Mouse (Mus musculus): Measurements from ENCODE around the gene Noc2l. TPM values are rescaled to one million over a fixed set of nuclear protein-coding genes. Genes with fewer than 3 reads are reported as not detected.

Gene Noc2l
- total and polyA plus RNA-seq, 3 experiments: 173 to 244 (median 197) TPM

DNA sequence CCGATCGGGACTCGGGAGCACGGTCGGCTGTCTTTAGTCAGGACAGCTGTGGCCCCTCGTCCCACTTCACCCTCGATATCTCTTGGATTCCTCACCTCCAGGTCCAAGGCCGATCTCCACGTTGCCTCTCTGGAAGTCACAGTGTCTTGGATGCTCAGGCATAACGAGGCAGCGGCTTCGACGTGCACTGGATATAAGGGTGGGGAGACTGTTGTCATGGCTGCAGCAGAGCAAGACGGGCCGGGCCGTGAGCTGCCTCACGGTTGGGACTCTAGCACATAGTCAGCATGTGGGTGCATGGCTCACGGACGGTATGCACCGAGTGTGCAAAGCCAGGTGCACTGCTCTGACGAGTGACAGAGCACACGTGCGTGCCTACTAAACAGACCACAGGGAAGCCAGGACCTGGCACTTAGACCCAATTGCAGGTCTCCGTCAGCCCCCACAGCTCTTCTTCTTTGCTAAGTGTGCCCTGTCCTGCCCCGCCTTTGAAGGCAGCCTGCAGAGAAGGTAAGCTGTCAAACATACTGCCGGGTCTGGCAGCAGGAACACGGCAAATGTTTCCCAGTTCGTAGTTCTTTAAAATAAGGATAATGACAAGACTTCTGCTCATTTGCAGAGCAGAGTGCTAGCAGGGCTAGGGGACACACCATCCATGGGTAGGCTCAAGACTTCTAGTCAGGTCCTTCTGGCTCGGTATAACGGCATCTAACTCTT lies 18.7 kb downstream of the Noc2l start:
- H3K4me1 ChIP-seq (ENCODE audit: control insufficient read depth in 1 of 2, insufficient read depth in 2 of 2): peaks cover 0 to 4% of the 10 kb centered on the region in 2 experiments; a peak in 1 of 4 replicates
- H3K36me3 ChIP-seq (replicated peaks in 1 of 2; ENCODE audit: control insufficient read depth in 1 of 2, insufficient read depth in 1 of 2, low read length in 1 of 2): peaks cover 3 to 25% of the 10 kb centered on the region in 2 experiments
- H3K4me2 ChIP-seq (ENCODE audit: insufficient read depth, low read depth, poor library complexity, severe bottlenecking): no peak overlapping the region
- TF ChIP-seq ETS1 (conservative IDR thresholded peaks at IDR 0.05; ENCODE audit: low read depth, low read length) (no peak), CHD1 (IDR thresholded peaks at IDR 0.05; ENCODE audit: low read depth, low read length) (no peak), EP300 (IDR thresholded peaks at IDR 0.05; ENCODE audit: low read length) (no peak), NRF1 (IDR thresholded peaks at IDR 0.05; ENCODE audit: low read depth, low read length) (no peak), MEF2A (IDR thresholded peaks at IDR 0.05; ENCODE audit: borderline replicate concordance, low read depth, low read length) (no peak), ZMIZ1 (IDR thresholded peaks at IDR 0.05; ENCODE audit: low read depth, low read length) (no peak), MYC (IDR thresholded peaks at IDR 0.05; ENCODE audit: low read depth, low read length) (no peak), PAX5 (IDR thresholded peaks at IDR 0.05; ENCODE audit: low read length) (no peak), GABPA (IDR thresholded peaks at IDR 0.05; ENCODE audit: insufficient replicate concordance, low read depth, low read length) (no peak), ZKSCAN1 (IDR thresholded peaks at IDR 0.05; ENCODE audit: borderline replicate concordance, low read depth, low read length) (no peak), HCFC1 (IDR thresholded peaks at IDR 0.05; ENCODE audit: low read depth, low read length) (no peak), IRF4 (IDR thresholded peaks at IDR 0.05; ENCODE audit: low read depth, low read length) (no peak)
- H3K4me3 ChIP-seq (replicated peaks in 1 of 3; ENCODE audit: low read depth in 2 of 3, low read length in 2 of 3, poor library complexity in 1 of 3): no peak overlapping the region
- no peak for DNase-seq (ENCODE audit: extremely low read depth)
- no peaks in the 10 kb centered on the region for H3K79me2 ChIP-seq (replicated peaks; ENCODE audit: control insufficient read depth, extremely low read depth, insufficient read depth, poor library complexity, severe bottlenecking)
- no peaks in the 10 kb centered on the region for H3K9me3 ChIP-seq (replicated peaks; ENCODE audit: low read length)
- dilution Hi-C loops (cut with MboI; ENCODE audit: extremely low pct_ligation_motif_present, extremely low pct_unique_long_range_greater_than_20kb, low sequenced_read_pairs) (no loop called here), in situ Hi-C loops (cut with MboI; ENCODE audit: low pct_ligation_motif_present, low pct_unique_long_range_greater_than_20kb, low sequenced_read_pairs) (no loop called here)
- H3K27me3 ChIP-seq (replicated peaks): no peaks in the 10 kb centered on the region
- no peak overlapping the region for H3K9ac ChIP-seq (ENCODE audit: insufficient read depth, low read depth)
- no peak overlapping the region for H3K27ac ChIP-seq (ENCODE audit: insufficient read depth, low read depth)

DNA sequence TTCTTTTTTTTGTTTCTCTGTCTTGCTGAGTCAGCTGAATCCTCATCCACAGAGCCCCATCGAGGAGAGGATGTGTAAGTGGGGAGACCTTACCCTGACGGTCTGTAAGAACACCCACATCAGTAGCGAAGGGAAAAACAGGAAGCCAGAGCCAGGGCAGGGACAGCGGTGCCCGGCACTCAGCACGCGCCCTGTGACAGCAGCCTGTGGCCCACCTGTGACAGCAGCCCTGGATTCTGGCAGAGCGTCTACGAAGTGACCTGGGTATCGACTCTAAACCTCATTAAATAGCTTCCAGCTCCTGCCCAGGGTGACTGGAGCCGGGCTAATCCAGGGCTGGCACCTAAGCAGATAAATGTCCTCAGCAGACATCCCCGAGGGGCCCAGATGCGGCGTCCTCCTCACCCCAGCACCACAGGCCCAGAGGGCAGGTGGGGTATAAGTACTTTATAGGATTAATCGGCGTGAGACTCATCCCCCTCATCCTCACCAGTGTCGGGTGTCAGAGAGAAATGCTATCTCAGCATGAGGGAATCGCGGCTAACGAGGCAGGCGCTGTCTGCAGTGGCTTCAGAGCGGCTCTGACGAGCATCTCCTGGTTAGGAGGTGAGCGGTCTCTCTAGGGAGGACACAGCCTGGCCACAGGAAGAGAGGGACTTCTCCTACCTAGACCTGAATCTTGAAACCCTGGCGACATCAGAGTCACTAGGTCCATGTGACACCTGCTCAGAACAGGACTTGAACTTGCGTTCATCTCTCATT lies 19.4 kb downstream of the Noc2l start, which contains the start of gene Samd11:
Samd11 (minus strand) TSS at position 580 of the 762 bp plus-strand sequence.
- no peaks in the 10 kb centered on the region for H3K9me3 ChIP-seq (replicated peaks; ENCODE audit: low read length)
- no peak within 1 kb of the TSS for H3K27ac ChIP-seq (ENCODE audit: insufficient read depth, low read depth)
- H3K4me2 ChIP-seq (ENCODE audit: insufficient read depth, low read depth, poor library complexity, severe bottlenecking): no peak within 1 kb of the TSS
- DNase-seq (ENCODE audit: extremely low read depth): no peak
- no peaks in the 10 kb centered on the region for H3K27me3 ChIP-seq (replicated peaks)
- peaks cover 0 to 4% of the 10 kb centered on the region in 2 experiments; a peak in 1 of 4 replicates for H3K4me1 ChIP-seq (ENCODE audit: control insufficient read depth in 1 of 2, insufficient read depth in 2 of 2)
- dilution Hi-C loops (cut with MboI; ENCODE audit: extremely low pct_ligation_motif_present, extremely low pct_unique_long_range_greater_than_20kb, low sequenced_read_pairs): no loop called here
- H3K79me2 ChIP-seq (replicated peaks; ENCODE audit: control insufficient read depth, extremely low read depth, insufficient read depth, poor library complexity, severe bottlenecking): no peaks in the 10 kb centered on the region
- TF ChIP-seq CTCF (conservative IDR thresholded peaks at IDR 0.05 in 1 of 2, IDR thresholded peaks at IDR 0.05 in 1 of 2; ENCODE audit: low read depth in 2 of 2, low read length in 2 of 2) (no peak), POLR2AphosphoS2 (IDR thresholded peaks at IDR 0.05; ENCODE audit: low read depth, low read length) (no peak), MAFK (IDR thresholded peaks at IDR 0.05; ENCODE audit: insufficient replicate concordance, low read length) (peak; percentile 88)
- in situ Hi-C loops (cut with MboI; ENCODE audit: low pct_ligation_motif_present, low pct_unique_long_range_greater_than_20kb, low sequenced_read_pairs): no loop called here
- no peak within 1 kb of the TSS for H3K9ac ChIP-seq (ENCODE audit: insufficient read depth, low read depth)
- H3K36me3 ChIP-seq (replicated peaks in 1 of 2; ENCODE audit: control insufficient read depth in 1 of 2, insufficient read depth in 1 of 2, low read length in 1 of 2): peaks cover 0 to 17% of the 10 kb centered on the region in 2 experiments
- H3K4me3 ChIP-seq (replicated peaks in 1 of 3; ENCODE audit: low read depth in 2 of 3, low read length in 2 of 3, poor library complexity in 1 of 3): no peak within 1 kb of the TSS

Other genes with a start within 250 kb of the Noc2l start
- gene B3galt6, start 243.4 kb upstream of the Noc2l start, total RNA-seq (2012; rRNA removed): 10.1 and 11.3 TPM in 2 replicates
- gene B3galt6, start 243.4 kb upstream of the Noc2l start, total RNA-seq (2014; rRNA removed): 8.6 and 9.9 TPM in 2 replicates
- 3.1 and 3.4 TPM in 2 replicates for gene B3galt6, start 243.4 kb upstream of the Noc2l start, polyA plus RNA-seq (2012; ENCODE audit: insufficient read length, low read depth)
- 193 and 211 TPM in 2 replicates for gene Sdf4, start 243.1 kb upstream of the Noc2l start, total RNA-seq (2012; rRNA removed)
- 210 and 227 TPM in 2 replicates for gene Sdf4, start 243.1 kb upstream of the Noc2l start, total RNA-seq (2014; rRNA removed)
- gene Sdf4, start 243.1 kb upstream of the Noc2l start, polyA plus RNA-seq (2012; ENCODE audit: insufficient read length, low read depth): 167 and 193 TPM in 2 replicates
- 21.7 and 28.2 TPM in 2 replicates for gene Tnfrsf4, start 222.2 kb upstream of the Noc2l start, total RNA-seq (2012; rRNA removed)
- 73.5 and 86.1 TPM in 2 replicates for gene Tnfrsf4, start 222.2 kb upstream of the Noc2l start, total RNA-seq (2014; rRNA removed)
- 63.8 and 81.1 TPM in 2 replicates for gene Tnfrsf4, start 222.2 kb upstream of the Noc2l start, polyA plus RNA-seq (2012; ENCODE audit: insufficient read length, low read depth)
- 52.1 and 76.1 TPM in 2 replicates for gene Tnfrsf18, start 209.8 kb upstream of the Noc2l start, total RNA-seq (2012; rRNA removed)
- 48.8 and 50.7 TPM in 2 replicates for gene Tnfrsf18, start 209.8 kb upstream of the Noc2l start, total RNA-seq (2014; rRNA removed)
- gene Tnfrsf18, start 209.8 kb upstream of the Noc2l start, polyA plus RNA-seq (2012; ENCODE audit: insufficient read length, low read depth): 38.8 and 48.4 TPM in 2 replicates
- 0.04 TPM in 1 of 2 replicates, not detected in the other for gene Ttll10, start 176.6 kb upstream of the Noc2l start, total RNA-seq (2012; rRNA removed)
- gene Ttll10, start 176.6 kb upstream of the Noc2l start, total RNA-seq (2014; rRNA removed): not detected in 2 replicates
- gene Ttll10, start 176.6 kb upstream of the Noc2l start, polyA plus RNA-seq (2012; ENCODE audit: insufficient read length, low read depth): not detected in 2 replicates
- gene 9430015G10Rik, start 126.0 kb upstream of the Noc2l start, total RNA-seq (2012; rRNA removed): 34.3 and 37.7 TPM in 2 replicates
- gene 9430015G10Rik, start 126.0 kb upstream of the Noc2l start, total RNA-seq (2014; rRNA removed): 29.8 and 31.1 TPM in 2 replicates
- 29.8 and 33.2 TPM in 2 replicates for gene 9430015G10Rik, start 126.0 kb upstream of the Noc2l start, polyA plus RNA-seq (2012; ENCODE audit: insufficient read length, low read depth)
- gene Rnf223, start 105.5 kb upstream of the Noc2l start, total RNA-seq (2012; rRNA removed): 0.21 and 0.29 TPM in 2 replicates
- 0.07 and 0.18 TPM in 2 replicates for gene Rnf223, start 105.5 kb upstream of the Noc2l start, total RNA-seq (2014; rRNA removed)
- gene Rnf223, start 105.5 kb upstream of the Noc2l start, polyA plus RNA-seq (2012; ENCODE audit: insufficient read length, low read depth): 0.55 and 0.80 TPM in 2 replicates
- 5.0 and 10.6 TPM in 2 replicates for gene Agrn, start 38.5 kb upstream of the Noc2l start, total RNA-seq (2012; rRNA removed)
- 1.6 and 1.7 TPM in 2 replicates for gene Agrn, start 38.5 kb upstream of the Noc2l start, total RNA-seq (2014; rRNA removed)
- gene Agrn, start 38.5 kb upstream of the Noc2l start, polyA plus RNA-seq (2012; ENCODE audit: insufficient read length, low read depth): 3.1 and 3.4 TPM in 2 replicates
- gene Isg15, start 35.2 kb upstream of the Noc2l start, total RNA-seq (2012; rRNA removed): 4.5 and 6.8 TPM in 2 replicates
- 4.8 TPM in 2 replicates for gene Isg15, start 35.2 kb upstream of the Noc2l start, total RNA-seq (2014; rRNA removed)
- gene Isg15, start 35.2 kb upstream of the Noc2l start, polyA plus RNA-seq (2012; ENCODE audit: insufficient read length, low read depth): 6.0 and 10.4 TPM in 2 replicates
- gene AW011738, start 32.7 kb upstream of the Noc2l start, total RNA-seq (2012; rRNA removed): 0.80 and 1.6 TPM in 2 replicates
- 0.15 TPM in 1 of 2 replicates, not detected in the other for gene AW011738, start 32.7 kb upstream of the Noc2l start, total RNA-seq (2014; rRNA removed)
- 0.14 and 0.20 TPM in 2 replicates for gene AW011738, start 32.7 kb upstream of the Noc2l start, polyA plus RNA-seq (2012; ENCODE audit: insufficient read length, low read depth)
- gene Perm1, start 20.1 kb upstream of the Noc2l start, total RNA-seq (2012; rRNA removed): 0.04 and 0.08 TPM in 2 replicates
- not detected in 2 replicates for gene Perm1, start 20.1 kb upstream of the Noc2l start, total RNA-seq (2014; rRNA removed)
- gene Perm1, start 20.1 kb upstream of the Noc2l start, polyA plus RNA-seq (2012; ENCODE audit: insufficient read length, low read depth): 0.43 and 0.50 TPM in 2 replicates
- gene Plekhn1, start 1.2 kb upstream of the Noc2l start, total RNA-seq (2012; rRNA removed): 8.2 and 9.7 TPM in 2 replicates
- 3.3 TPM in 2 replicates for gene Plekhn1, start 1.2 kb upstream of the Noc2l start, total RNA-seq (2014; rRNA removed)
- gene Plekhn1, start 1.2 kb upstream of the Noc2l start, polyA plus RNA-seq (2012; ENCODE audit: insufficient read length, low read depth): 6.5 and 7.2 TPM in 2 replicates
- gene Samd11, start 19.6 kb downstream of the Noc2l start, total RNA-seq (2012; rRNA removed): 3.5 and 4.1 TPM in 2 replicates
- gene Samd11, start 19.6 kb downstream of the Noc2l start, total RNA-seq (2014; rRNA removed): not detected in 2 replicates
- 0.18 and 0.47 TPM in 2 replicates for gene Samd11, start 19.6 kb downstream of the Noc2l start, polyA plus RNA-seq (2012; ENCODE audit: insufficient read length, low read depth)
- gene Vmn2r-ps159, start 95.1 kb downstream of the Noc2l start, total RNA-seq (2012; rRNA removed): 0.04 TPM in 1 of 2 replicates, not detected in the other
- not detected in 2 replicates for gene Vmn2r-ps159, start 95.1 kb downstream of the Noc2l start, total RNA-seq (2014; rRNA removed)
- not detected in 2 replicates for gene Vmn2r-ps159, start 95.1 kb downstream of the Noc2l start, polyA plus RNA-seq (2012; ENCODE audit: insufficient read length, low read depth)

Measured in CH12.LX (cell line).